Mouse (Mus musculus): ENCODE results near the gene Abr. TPM values are rescaled to one million over a fixed set of nuclear protein-coding genes. Genes with fewer than 3 reads are reported as not detected.

Abr gene
- polyA plus RNA-seq, 1 experiment from 2014 or later, result 29.9 TPM

DNA sequence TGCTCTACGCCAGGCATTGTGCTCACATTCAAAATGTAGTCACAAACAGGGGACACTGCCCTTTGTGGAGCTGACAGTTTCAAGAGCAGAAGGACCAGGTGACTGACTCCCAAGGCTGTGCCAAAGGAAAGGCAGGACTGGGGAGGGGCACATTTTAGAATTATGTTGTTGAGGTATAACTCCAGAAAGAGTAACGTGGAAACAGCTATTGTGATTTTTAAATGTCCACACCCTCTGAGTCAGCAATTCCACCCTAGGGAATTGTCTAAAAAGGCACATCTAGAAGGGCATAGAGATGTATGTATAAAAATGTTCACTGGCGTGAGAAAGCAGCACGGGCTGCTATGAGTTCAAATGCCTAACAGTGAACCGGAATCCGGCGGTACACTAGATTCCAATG, 122.5 kb downstream of the Abr start:
- Histone ChIP-seq H3K27ac (ENCODE audit: poor library complexity, severe bottlenecking) (peak overlapping the region; percentile 40), H3K9ac (no peak overlapping the region), H3K4me3 (no peak overlapping the region), H3K9me3 (replicated peaks) (no peaks in the 10 kb centered on the region), H3K4me2 (no peak overlapping the region), H3K4me1 (replicated peaks) (peaks cover 65% of the 10 kb centered on the region), H3K27me3 (replicated peaks) (no peaks in the 10 kb centered on the region), H3K36me3 (no peaks in the 10 kb centered on the region)
- 54% methylated on average over 7 of the region's 7 CpGs for WGBS
- ATAC-seq (ENCODE audit: insufficient number of reproducible peaks, low FRiP score), result no peak

DNA sequence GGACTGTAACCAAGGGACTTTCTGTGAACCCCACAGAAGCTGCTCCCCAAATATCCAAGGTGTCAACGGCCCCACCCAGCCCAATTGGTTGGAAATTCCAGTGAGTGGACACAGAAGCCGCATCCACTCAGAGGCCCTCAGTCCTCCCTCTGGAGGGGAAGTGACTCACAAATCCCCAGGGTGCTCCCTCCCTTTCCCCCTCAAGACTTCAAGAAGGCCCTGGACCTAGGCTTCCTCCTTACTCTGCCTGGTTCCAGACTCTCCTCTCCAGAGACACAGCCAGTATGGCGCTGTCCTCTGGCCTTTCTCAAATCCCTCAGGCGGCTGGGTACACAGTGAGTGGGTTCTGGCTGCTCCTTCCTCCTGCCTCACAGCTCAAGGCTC, 124.4 kb downstream of the Abr start:
- Histone ChIP-seq H3K27ac (ENCODE audit: poor library complexity, severe bottlenecking) (0 out of 2 replicates have a peak overlapping the region, but pooled peaks have one; percentile 20), H3K27me3 (replicated peaks) (no peaks in the 10 kb centered on the region), H3K4me1 (replicated peaks) (peaks cover 60% of the 10 kb centered on the region), H3K9me3 (replicated peaks) (no peaks in the 10 kb centered on the region), H3K9ac (no peak overlapping the region), H3K4me2 (no peak overlapping the region), H3K4me3 (no peak overlapping the region), H3K36me3 (no peaks in the 10 kb centered on the region)
- ATAC-seq (ENCODE audit: insufficient number of reproducible peaks, low FRiP score), result no peak
- 60% methylated on average over 4 of the region's 4 CpGs for WGBS

DNA sequence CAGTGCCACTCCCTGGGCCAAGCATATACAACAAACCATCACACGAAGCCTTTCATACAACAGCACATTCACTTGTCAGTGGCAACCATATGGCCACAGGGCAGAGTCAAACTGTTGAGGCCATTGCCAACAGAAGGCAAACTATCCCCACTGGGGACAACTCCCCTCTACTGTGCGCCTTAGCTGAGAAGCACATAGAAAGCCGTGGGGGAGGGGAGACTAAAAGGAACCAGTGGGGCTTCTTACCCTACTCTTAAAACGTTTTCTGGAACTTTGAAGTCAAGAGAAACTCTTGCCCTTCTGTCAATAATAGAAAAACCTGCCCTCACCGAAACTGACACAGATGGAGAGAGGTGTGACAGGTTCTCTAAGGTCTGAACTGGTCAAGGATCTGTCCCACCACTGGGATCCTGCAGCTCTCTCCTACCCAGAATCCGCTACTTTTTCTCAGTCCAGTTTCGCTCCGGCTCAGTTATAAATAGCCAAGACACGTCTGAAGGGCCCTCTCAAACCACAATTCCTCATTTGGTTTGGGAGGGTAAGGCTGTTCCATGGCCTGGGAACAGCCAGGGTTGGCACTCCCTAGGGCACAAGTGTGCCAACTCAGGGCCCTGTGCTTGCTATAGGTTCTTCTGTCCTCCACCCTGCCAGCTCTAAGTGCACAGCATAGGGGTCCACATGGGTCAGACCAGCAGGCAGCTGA, 124.9 kb downstream of the Abr start:
- Histone ChIP-seq H3K27me3 (replicated peaks) (no peaks in the 10 kb centered on the region), H3K9me3 (replicated peaks) (no peaks in the 10 kb centered on the region), H3K9ac (no peak overlapping the region), H3K27ac (ENCODE audit: poor library complexity, severe bottlenecking) (peak overlapping the region; percentile 20; the same call in 1 of the 2 replicates), H3K36me3 (no peaks in the 10 kb centered on the region), H3K4me3 (no peak overlapping the region), H3K4me1 (replicated peaks) (peaks cover 65% of the 10 kb centered on the region), H3K4me2 (no peak overlapping the region)
- 55% methylated on average over 9 of the region's 9 CpGs for WGBS
- ATAC-seq (ENCODE audit: insufficient number of reproducible peaks, low FRiP score), result no peak

DNA sequence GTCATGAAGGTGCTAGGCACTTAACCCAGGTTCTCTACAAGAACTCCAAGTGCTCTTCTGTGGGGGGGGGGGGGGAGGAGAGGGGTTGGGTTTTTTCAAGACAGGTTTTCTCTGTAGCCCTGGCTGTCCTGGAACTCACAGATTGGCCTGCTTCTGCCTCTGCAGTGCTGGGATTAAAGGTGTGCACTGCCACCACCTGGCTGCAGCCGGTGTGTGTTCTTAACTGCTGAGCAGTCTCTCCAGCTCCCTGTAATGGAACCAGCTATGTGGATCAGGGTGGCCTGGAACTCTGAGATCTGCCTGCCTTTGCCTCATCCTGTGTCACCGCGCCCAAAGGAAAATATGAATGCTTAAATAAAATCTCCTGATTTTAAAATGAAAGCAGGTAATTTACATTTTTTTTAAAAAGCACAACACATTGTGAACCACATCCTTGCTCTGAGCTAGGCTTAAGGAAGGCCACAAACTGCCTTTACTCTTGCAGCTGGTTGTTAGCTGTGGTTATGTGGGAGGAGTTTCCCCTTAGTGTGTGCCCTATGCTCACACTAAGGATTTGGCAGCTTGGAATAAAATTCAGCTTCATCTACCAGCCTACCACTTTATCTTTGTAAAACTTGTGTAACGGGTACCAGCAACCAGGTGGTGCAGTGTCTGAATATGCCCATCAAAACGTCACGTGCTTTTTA, 125.9 kb downstream of the Abr start:
- no peak overlapping the region for H3K4me2 ChIP-seq
- H3K4me1 ChIP-seq (replicated peaks), result peaks cover 75% of the 10 kb centered on the region
- whole genome bisulfite sequencing, result 62% methylated on average over 6 of the region's 6 CpGs

DNA sequence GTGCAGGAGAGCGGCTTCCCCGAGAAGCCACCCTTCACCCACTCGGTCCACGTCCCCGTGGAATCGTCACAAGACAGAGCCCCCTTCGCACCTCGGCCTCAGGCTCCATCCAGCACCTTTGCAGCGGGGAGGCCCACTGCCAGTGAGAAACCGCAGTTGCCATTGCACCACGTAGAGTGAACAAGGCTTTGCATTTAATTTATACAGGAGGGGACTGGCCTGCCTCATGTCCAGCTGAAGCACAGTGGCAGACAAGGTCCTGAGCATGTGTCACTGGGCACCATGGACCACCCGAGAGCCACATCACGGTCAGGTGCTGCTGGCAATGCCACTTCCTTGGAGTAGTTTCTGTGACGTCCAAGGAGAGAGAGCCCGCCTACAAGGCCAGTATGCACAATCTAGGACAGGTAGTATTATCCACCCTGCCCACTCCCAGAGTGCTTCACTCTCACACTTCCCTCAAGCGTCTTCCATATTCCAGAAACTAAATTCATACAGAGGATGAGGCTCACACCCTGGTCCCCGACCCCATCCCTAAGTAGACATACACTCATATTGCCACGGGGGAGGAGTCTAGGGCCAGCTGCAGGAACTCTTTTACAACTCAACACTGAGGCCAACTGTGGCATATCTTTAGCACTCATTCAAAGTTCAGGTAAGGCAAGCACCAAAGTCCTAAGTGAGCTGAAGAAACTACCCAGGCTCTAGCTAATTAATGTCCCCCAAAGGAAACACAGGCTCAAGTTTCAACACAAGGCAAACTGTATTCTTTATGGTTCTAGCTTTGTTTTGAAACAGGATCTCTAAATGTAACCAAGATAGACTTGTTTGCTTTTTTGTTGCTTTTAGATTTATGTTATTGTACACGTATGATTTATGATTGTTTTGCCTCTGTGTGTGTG, 126.7 kb downstream of the Abr start:
- H3K4me3 ChIP-seq, result peak overlapping the region; percentile 76
- H3K9me3 ChIP-seq (replicated peaks), result no peaks in the 10 kb centered on the region
- ATAC-seq (ENCODE audit: insufficient number of reproducible peaks, low FRiP score), result no peak
- peak overlapping the region; percentile 91 for H3K9ac ChIP-seq
- no peaks in the 10 kb centered on the region for H3K36me3 ChIP-seq
- no peaks in the 10 kb centered on the region for H3K27me3 ChIP-seq (replicated peaks)
- peak overlapping the region; percentile 96 for H3K27ac ChIP-seq (ENCODE audit: poor library complexity, severe bottlenecking)
- H3K4me2 ChIP-seq, result peak overlapping the region; percentile 80
- 14% methylated on average over 19 of the region's 19 CpGs for WGBS
- peaks cover 82% of the 10 kb centered on the region for H3K4me1 ChIP-seq (replicated peaks)

More for the DNA sequence above, 125.9 kb downstream of the Abr start:
- Histone ChIP-seq H3K27ac (ENCODE audit: poor library complexity, severe bottlenecking) (no peak overlapping the region), H3K36me3 (no peaks in the 10 kb centered on the region), H3K4me3 (no peak overlapping the region), H3K27me3 (replicated peaks) (no peaks in the 10 kb centered on the region), H3K9me3 (replicated peaks) (no peaks in the 10 kb centered on the region), H3K9ac (no peak overlapping the region)
- no peak for ATAC-seq (ENCODE audit: insufficient number of reproducible peaks, low FRiP score)

DNA sequence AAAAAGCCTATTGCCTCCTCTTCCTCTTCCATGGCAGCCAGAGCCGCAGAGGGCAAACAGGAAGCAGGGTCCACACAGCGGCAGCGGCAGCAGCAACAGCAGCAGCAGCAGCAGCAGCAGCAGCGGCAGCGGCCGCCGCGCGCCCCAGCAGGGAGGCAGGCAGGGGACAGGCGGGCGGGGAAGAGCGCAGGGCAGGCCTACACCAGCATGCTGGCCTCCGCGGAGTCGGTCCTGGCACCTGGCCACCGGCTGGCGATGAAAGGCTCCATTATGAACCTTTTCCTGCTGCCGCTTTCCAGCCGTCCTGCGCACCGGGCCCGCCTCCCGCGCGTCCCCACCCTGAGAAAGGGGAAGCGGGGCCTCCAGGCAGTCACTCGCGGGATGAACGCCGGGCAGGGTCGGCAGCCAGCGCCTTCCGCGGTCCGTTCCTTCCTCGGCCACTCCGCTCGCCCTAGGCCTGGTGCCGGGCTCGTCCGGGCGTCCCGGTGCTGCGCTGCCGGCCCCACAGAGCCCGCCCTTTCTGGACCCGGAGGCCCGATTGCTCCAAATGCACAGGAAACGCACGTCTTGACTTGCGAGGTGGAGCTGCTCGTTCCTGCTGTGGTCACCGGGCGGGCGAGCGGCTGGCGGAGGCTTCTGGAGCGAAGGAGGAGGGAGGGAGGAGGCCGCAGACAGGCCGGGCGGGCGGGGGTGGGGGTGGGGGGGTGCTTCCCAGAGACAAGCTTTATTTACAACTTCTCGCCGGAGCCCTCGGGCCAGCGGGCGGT, 127.6 kb downstream of the Abr start:
- Histone ChIP-seq H3K9me3 (replicated peaks) (no peaks in the 10 kb centered on the region), H3K36me3 (no peaks in the 10 kb centered on the region)
- WGBS, result under 1% methylated on average over 55 of the region's 67 CpGs

DNA sequence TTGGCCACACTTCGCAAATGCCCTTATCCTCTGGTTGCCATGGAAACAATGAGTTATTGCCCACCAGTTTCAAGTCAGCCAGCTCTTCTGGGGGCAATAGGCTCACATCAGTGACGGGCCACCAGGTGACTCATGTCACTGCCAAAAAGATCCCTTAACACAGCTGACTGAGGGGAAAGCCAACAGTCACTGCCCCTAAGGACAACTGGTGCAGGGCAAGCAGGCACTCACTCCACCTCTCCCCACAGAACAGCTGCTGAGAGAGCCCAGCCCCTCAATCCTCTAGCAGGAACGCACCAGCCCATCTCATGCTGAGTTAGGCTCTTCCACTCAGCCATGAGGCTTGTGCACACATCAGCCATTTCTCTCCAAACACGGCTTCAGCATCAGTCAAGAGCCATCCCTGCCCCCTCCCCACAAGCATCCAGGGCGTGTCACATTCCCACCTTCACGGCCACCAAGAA, 128.3 kb downstream of the Abr start:
- Histone ChIP-seq H3K27ac (ENCODE audit: poor library complexity, severe bottlenecking) (peak overlapping the region; percentile 96), H3K9me3 (replicated peaks) (no peaks in the 10 kb centered on the region), H3K27me3 (replicated peaks) (no peaks in the 10 kb centered on the region), H3K9ac (peak overlapping the region; percentile 91), H3K4me2 (peak overlapping the region; percentile 80), H3K36me3 (no peaks in the 10 kb centered on the region), H3K4me3 (peak overlapping the region; percentile 76), H3K4me1 (replicated peaks) (peaks cover 83% of the 10 kb centered on the region)
- peak; percentile 24; the same call in 1 of the 2 replicates for ATAC-seq (ENCODE audit: insufficient number of reproducible peaks, low FRiP score)
- WGBS, result 3% methylated on average over 6 of the region's 6 CpGs

More for the DNA sequence above, 127.6 kb downstream of the Abr start:
- Histone ChIP-seq H3K4me1 (replicated peaks) (peaks cover 82% of the 10 kb centered on the region), H3K9ac (peak overlapping the region; percentile 91), H3K4me3 (peak overlapping the region; percentile 76), H3K4me2 (peak overlapping the region; percentile 80), H3K27ac (ENCODE audit: poor library complexity, severe bottlenecking) (peak overlapping the region; percentile 96), H3K27me3 (replicated peaks) (no peaks in the 10 kb centered on the region)
- ATAC-seq (ENCODE audit: insufficient number of reproducible peaks, low FRiP score), result peak; percentile 65

DNA sequence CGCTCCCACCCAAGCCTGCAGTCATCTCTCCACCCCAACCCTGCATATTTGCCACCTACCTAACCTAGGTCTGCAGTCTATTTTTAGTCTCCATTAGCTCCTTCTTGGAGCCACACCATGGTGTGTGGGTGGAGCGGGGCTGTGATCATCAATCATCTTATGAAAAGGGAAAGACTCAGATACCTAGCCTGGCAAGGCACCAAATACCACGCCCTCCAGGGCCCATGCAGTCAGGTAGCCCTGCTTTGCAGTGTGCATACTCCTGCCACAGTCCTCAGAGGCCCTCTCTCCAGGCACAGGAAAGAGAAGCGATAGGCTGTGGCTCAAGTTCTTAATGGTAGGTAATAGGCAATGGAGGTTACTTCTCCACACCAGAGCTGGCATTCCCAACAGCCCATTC, 128.9 kb downstream of the Abr start:
- Histone ChIP-seq H3K4me3 (peak overlapping the region; percentile 76), H3K27ac (ENCODE audit: poor library complexity, severe bottlenecking) (peak overlapping the region; percentile 96), H3K9me3 (replicated peaks) (no peaks in the 10 kb centered on the region), H3K4me1 (replicated peaks) (peaks cover 79% of the 10 kb centered on the region), H3K9ac (peak overlapping the region; percentile 91), H3K36me3 (no peaks in the 10 kb centered on the region), H3K4me2 (peak overlapping the region; percentile 80), H3K27me3 (replicated peaks) (no peaks in the 10 kb centered on the region)
- no peak for ATAC-seq (ENCODE audit: insufficient number of reproducible peaks, low FRiP score)
- WGBS, result 50% methylated on average over 4 of the region's 4 CpGs

DNA sequence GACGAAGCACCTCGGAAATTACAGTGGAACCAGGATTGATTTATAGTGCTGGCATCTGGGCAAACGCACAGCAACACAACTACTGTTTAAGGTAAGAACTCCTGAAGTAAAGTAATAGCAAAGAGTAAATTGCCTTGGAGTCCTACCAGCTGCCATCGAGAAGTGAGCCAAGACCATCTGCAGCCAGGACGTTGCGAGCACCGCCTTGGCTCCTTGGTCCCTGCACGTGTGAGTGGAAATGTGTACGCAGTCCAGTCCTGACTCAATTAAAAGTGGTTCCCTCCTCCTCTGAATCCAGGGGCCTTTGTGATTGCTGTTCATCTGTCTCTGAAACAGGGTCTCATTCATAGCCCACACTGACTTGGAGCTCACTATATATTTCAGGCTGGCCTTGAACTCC, 130.3 kb downstream of the Abr start:
- H3K27me3 ChIP-seq (replicated peaks), result no peaks in the 10 kb centered on the region
- H3K9me3 ChIP-seq (replicated peaks), result no peaks in the 10 kb centered on the region
- no peak for ATAC-seq (ENCODE audit: insufficient number of reproducible peaks, low FRiP score)
- 77% methylated on average over 9 of the region's 9 CpGs for WGBS
- H3K4me1 ChIP-seq (replicated peaks), result peaks cover 72% of the 10 kb centered on the region
- H3K27ac ChIP-seq (ENCODE audit: poor library complexity, severe bottlenecking), result no peak overlapping the region
- no peaks in the 10 kb centered on the region for H3K36me3 ChIP-seq
- no peak overlapping the region for H3K4me3 ChIP-seq
- peak overlapping the region; percentile 80; the same call in 1 of the 2 replicates for H3K4me2 ChIP-seq
- H3K9ac ChIP-seq, result 0 out of 2 replicates have a peak overlapping the region, but pooled peaks have one; percentile 91

DNA sequence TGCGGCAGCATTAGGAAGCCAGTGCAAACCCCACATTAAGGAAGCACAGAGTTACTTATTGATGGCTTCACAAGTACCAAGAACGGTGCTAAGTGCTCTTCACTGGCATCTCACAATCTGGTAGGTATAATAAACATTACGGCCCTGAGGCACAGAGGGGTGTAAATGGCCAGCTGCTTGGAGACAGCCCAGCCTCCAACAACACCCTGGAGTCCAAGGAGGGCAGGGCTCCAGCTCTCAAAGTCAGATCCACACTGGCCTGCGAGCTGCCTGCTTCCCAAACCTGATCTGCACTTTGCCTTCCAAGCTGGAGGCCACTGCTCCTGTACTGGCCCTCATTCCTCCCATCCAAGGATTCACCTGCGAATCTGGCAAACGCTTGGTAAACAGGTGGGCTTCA, 132.7 kb downstream of the Abr start:
- 0 out of 2 replicates have a peak, but pooled peaks cover 2% of the 10 kb centered on the region for H3K36me3 ChIP-seq
- peak overlapping the region; percentile 81; the same call in 1 of the 2 replicates for H3K27ac ChIP-seq (ENCODE audit: poor library complexity, severe bottlenecking)
- ATAC-seq (ENCODE audit: insufficient number of reproducible peaks, low FRiP score), result no peak
- H3K4me2 ChIP-seq, result no peak overlapping the region
- no peaks in the 10 kb centered on the region for H3K9me3 ChIP-seq (replicated peaks)
- peaks cover 74% of the 10 kb centered on the region for H3K4me1 ChIP-seq (replicated peaks)
- H3K27me3 ChIP-seq (replicated peaks), result no peaks in the 10 kb centered on the region
- no peak overlapping the region for H3K4me3 ChIP-seq
- whole genome bisulfite sequencing, result 59% methylated on average over 6 of the region's 6 CpGs
- H3K9ac ChIP-seq, result peak overlapping the region; percentile 18; the same call in 1 of the 2 replicates

Data from heart, embryonic 12.5 days (tissue).